Mouse (Mus musculus) G1E (cell line): ENCODE results near the gene Eif4a1. TPM values are rescaled to one million over a fixed set of nuclear protein-coding genes. Genes with fewer than 3 reads are reported as not detected.

Source experiments
- ATAC-seq: 2 replicates; pipeline ENCODE4 v1.8.0; 2016; ENCODE audit warnings: mild to moderate bottlenecking; ENCODE audit not compliant: insufficient number of reproducible peaks, poor library complexity, low FRiP score, severe bottlenecking; ENCODE audit errors: extremely low read depth
- DNase-seq: peaks from one replicate; pipeline ENCODE4 v3.0.0; 2012; ENCODE audit warnings: low spot score
- H3K27me3 ChIP-seq: 2 replicates; pipeline ENCODE4 v1.6.1; 2012; ENCODE audit warnings: mild to moderate bottlenecking, low read length, inconsistent platforms; ENCODE audit not compliant: insufficient read depth
- H3K36me3 ChIP-seq: replicated peaks from 2 replicates; pipeline ENCODE3; 2012; ENCODE audit warnings: mild to moderate bottlenecking, inconsistent platforms
- H3K4me1 ChIP-seq: 2 replicates; pipeline ENCODE4 v1.6.1; 2012; ENCODE audit warnings: low read depth, low read length, inconsistent platforms, mixed read lengths; ENCODE audit not compliant: insufficient read depth
- H3K4me3 ChIP-seq: 2 replicates; pipeline ENCODE4 v1.5.1; 2012; ENCODE audit warnings: low read depth, mild to moderate bottlenecking, inconsistent platforms, low read length, moderate library complexity, mixed read lengths
- H3K9me3 ChIP-seq: replicated peaks from 2 replicates; pipeline ENCODE4 v1.6.1; 2012; ENCODE audit warnings: inconsistent platforms
- CTCF ChIP-seq: IDR thresholded peaks from 2 replicates; pipeline ENCODE4 v1.5.1; 2012; ENCODE audit warnings: low read depth, low read length, inconsistent platforms, mixed read lengths
- GATA1 ChIP-seq: IDR thresholded peaks from 2 replicates; pipeline ENCODE4 v1.6.1; 2012; ENCODE audit warnings: borderline replicate concordance, low read length, inconsistent platforms, mixed read lengths
- GATA2 ChIP-seq: IDR thresholded peaks from 2 replicates; pipeline ENCODE4 v1.6.1; 2012; ENCODE audit warnings: low read depth, low read length, inconsistent platforms, borderline replicate concordance
- POLR2AphosphoS5 ChIP-seq: IDR thresholded peaks from 2 replicates; pipeline ENCODE4 v1.6.1; 2012; ENCODE audit warnings: low read depth, low read length, inconsistent platforms; ENCODE audit not compliant: insufficient replicate concordance
- TAL1 ChIP-seq: conservative IDR thresholded peaks from 2 replicates; pipeline ENCODE4 v1.6.1; 2012; ENCODE audit warnings: low read depth, low read length, inconsistent platforms, mixed read lengths
- polyA plus RNA-seq: library from polyadenylated mRNA; stranded (reverse); fragments of >175 nt; gene quantifications from 2 replicates; pipeline ENCODE4 v1.2.3, GENCODE M21; 2012
- total RNA-seq, 2 experiments: library from RNA; stranded (forward) in 1 of 2; stranded (reverse) in 1 of 2; fragments of 200-1000 nt in 1 of 2; fragments of >200 nt in 1 of 2; fragmentation: Nextera tagmentation in 1 of 2; gene quantifications; 2 replicates each; pipeline ENCODE4 v1.2.3; 2014 to 2017

The Eif4a1 gene
- total and polyA plus RNA-seq, 3 experiments = 197 to 986 (median 986) TPM

- DNase-seq (no peak), ATAC-seq (no peak)
- Histone ChIP-seq H3K4me1 (peaks cover 47% of the 10 kb centered on the region), H3K9me3 (no peaks in the 10 kb centered on the region), H3K27me3 (peaks cover 45% of the 10 kb centered on the region), H3K4me3 (no peak overlapping the region), H3K36me3 (peaks cover 13% of the 10 kb centered on the region)
- TF ChIP-seq GATA2 (no peak), CTCF (no peak), GATA1 (no peak), TAL1 (no peak)
These were observed 12.0 kb upstream of the Eif4a1 start for GRCm38 (mm10) chr11:69684128-69684745.

GRCm38 (mm10) chr11:69683576-69683975 lies 11.4 kb upstream of the Eif4a1 start:
- peaks cover 20% of the 10 kb centered on the region for H3K36me3 ChIP-seq
- peaks cover 42% of the 10 kb centered on the region for H3K27me3 ChIP-seq
- no peak overlapping the region for H3K4me3 ChIP-seq
- ATAC-seq (no peak), DNase-seq (no peak)
- peaks cover 52% of the 10 kb centered on the region for H3K4me1 ChIP-seq
- H3K9me3 ChIP-seq = no peaks in the 10 kb centered on the region
- TF ChIP-seq GATA2 (no peak), TAL1 (no peak), CTCF (no peak)

GRCm38 (mm10) chr11:69682840-69683533 lies 10.8 kb upstream of the Eif4a1 start:
- ATAC-seq (peak; percentile 38), DNase-seq (peak; percentile 53)
- Histone ChIP-seq H3K4me3 (no peak overlapping the region), H3K27me3 (peaks cover 37% of the 10 kb centered on the region), H3K4me1 (peaks cover 58% of the 10 kb centered on the region), H3K36me3 (peaks cover 26% of the 10 kb centered on the region), H3K9me3 (no peaks in the 10 kb centered on the region)
- TF ChIP-seq CTCF (peak; percentile 75), GATA1 (no peak)

GRCm38 (mm10) chr11:69682209-69682839 lies 10.1 kb upstream of the Eif4a1 start:
- TF ChIP-seq CTCF = no peak
- TF ChIP-seq TAL1 = no peak
- no peak for TF ChIP-seq GATA2
- no peak for TF ChIP-seq POLR2AphosphoS5
- no peak for TF ChIP-seq GATA1
- Histone ChIP-seq H3K27me3 (peaks cover 37% of the 10 kb centered on the region), H3K4me1 (peaks cover 60% of the 10 kb centered on the region), H3K9me3 (no peaks in the 10 kb centered on the region), H3K4me3 (peak overlapping the region; percentile 85), H3K36me3 (peaks cover 32% of the 10 kb centered on the region)
- DNase-seq (no peak), ATAC-seq (no peak)

- H3K36me3 ChIP-seq = peaks cover 40% of the 10 kb centered on the region
- ATAC-seq (peak; percentile 85), DNase-seq (peak; percentile 92)
- H3K27me3 ChIP-seq = peaks cover 31% of the 10 kb centered on the region
- H3K4me3 ChIP-seq = peak within 1 kb of the TSS; percentile 85
- TF ChIP-seq CTCF (no peak), POLR2AphosphoS5 (no peak), TAL1 (no peak), GATA2 (no peak), GATA1 (no peak)
- H3K4me1 ChIP-seq = peaks cover 63% of the 10 kb centered on the region
- no peaks in the 10 kb centered on the region for H3K9me3 ChIP-seq
These were observed 9.3 kb upstream of the Eif4a1 start, which contains the start of gene Senp3 for GRCm38 (mm10) chr11:69681314-69682208. TSS of gene Senp3 (minus strand) at chr11:69682084.
